Mouse (Mus musculus): ENCODE results near the gene Gm15097. TPM values are rescaled to one million over a fixed set of nuclear protein-coding genes. Genes with fewer than 3 reads are reported as not detected.

Gm15097 gene
- not detected for polyA plus RNA-seq (2017; shearing (Covaris generic))

DNA sequence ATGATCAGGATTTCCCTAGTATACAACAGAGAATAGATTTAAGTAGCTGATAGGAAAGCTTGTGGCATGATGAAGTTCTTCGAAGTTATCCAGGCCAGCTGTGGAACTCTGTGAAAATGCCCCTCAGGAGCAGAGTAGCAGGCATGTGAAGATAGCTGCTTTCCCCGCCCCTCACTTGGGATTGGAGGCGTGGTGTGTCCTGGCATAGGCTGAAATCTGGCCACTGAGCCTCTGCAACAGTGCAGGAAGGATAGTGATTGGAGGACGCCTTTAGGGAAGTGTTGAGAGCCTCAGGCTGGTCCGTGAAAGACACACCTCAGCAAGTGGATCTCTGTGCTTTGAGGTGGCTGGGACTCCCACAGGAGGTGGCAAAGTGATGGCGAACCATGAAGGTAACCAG lies at the start of gene Gm15097:
TSS of gene Gm15097 (plus strand) at position 301 of the 400 bp plus-strand sequence.

Other genes starting within 250 kb of the Gm15097 start
- gene Gm10439, start 189.9 kb upstream of the Gm15097 start, polyA plus RNA-seq (2017; shearing (Covaris generic)): not detected
- gene Gm15091, start 157.2 kb downstream of the Gm15097 start, polyA plus RNA-seq (2017; shearing (Covaris generic)): not detected

Measured in CD4-positive, CD25-positive, alpha-beta regulatory T cell (primary cell).